Mouse (Mus musculus) ES-E14 (cell line): ENCODE data around the gene Copz1.

Experiments used
- CHD2 ChIP-seq: IDR thresholded peaks from 2 replicates; pipeline ENCODE4 v1.6.1; 2014; ENCODE audit warnings: mild to moderate bottlenecking, low read depth, low read length, inconsistent platforms
- HCFC1 ChIP-seq: IDR thresholded peaks from 2 replicates; pipeline ENCODE4 v1.6.1; 2012; ENCODE audit warnings: low read length, inconsistent platforms, borderline replicate concordance; ENCODE audit not compliant: insufficient read depth

DNA sequence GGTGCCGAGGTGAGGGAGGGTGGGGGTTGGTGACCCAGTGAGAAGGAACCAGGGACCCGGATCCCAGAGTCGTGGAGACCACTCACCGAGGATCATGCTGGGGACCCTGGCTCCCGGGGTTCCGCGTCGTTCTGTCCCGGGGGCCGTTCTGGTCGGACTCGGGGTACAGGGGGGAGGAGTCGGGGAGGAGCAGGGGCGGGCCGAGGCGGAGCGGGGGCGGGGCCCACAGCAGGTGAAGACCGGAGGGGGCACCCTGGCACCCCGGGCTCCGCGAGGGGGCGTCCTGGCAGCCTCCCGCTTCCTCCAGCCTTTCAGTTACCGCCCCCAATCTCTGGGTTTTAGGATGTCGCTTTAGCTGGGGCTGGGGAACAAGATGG is 67.4 kb downstream of the Copz1 start, which contains the start of gene Zfp385a:
- TF ChIP-seq CHD2 (no peak), HCFC1 (no peak)
